Comparison of ENCODE assay signal across 8 mouse cellular contexts in the genomic region with DNA sequence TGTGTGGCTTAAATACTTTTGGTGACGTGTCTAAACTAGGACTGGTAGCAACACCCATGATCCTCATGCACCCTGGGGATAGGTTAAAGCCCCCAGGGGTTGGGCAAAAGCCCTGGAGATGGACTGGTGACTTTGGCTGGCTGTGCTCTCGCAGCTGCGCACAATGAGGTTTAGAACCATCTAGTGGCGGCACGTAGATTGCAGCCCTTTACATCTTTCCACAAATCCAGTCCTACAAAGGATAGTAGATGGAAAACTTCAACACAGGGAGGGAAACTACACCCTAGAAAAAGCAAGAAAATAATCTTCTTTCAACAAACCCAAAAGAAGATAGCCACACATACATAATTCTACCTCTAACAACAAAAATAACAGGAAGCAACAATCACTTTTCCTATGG. TPM values are rescaled to one million over a fixed set of nuclear protein-coding genes. Genes with fewer than 3 reads are reported as not detected.
DNase-seq lines count a peak whose midpoint lies in the region; ATAC-seq and TF ChIP-seq lines count a peak whose summit lies in the region.
"Not testable (repeated sequence)": the region's sequence is repeated elsewhere in the genome, so short reads cannot be mapped to it uniquely, and the experiment has no call there.
"Had no signal": no experiment of that assay in that cellular context is flagged by ENCODE, and none has a peak within 500 bp of the region (broad histone marks: within the 10 kb centered on the region; RNA-seq: fewer than 3 reads in every experiment).

No protein-coding gene starts in this region.

- TF ChIP-seq EP300 in MEL (IDR thresholded peaks at IDR 0.05; ENCODE audit: low read depth in 1 of 2, low read length in 2 of 2); heart, postnatal 0 days (IDR thresholded peaks at IDR 0.05; ENCODE audit: low read depth): not testable (repeated sequence)

- not testable (repeated sequence) for ATAC-seq in heart, postnatal 0 days (ENCODE audit: insufficient read depth, low read depth); kidney, postnatal 0 days (replicated peaks; ENCODE audit: low FRiP score, low read depth); lung, embryonic 14.5 days (ENCODE audit: insufficient read depth)

- H3K4me1 ChIP-seq in MEL (ENCODE audit: control insufficient read depth in 1 of 2, insufficient read depth in 2 of 2, low read length in 2 of 2); embryonic facial prominence, embryonic 10.5 days; heart, postnatal 0 days (ENCODE audit: control insufficient read depth, insufficient read depth); kidney, postnatal 0 days (replicated peaks; ENCODE audit: insufficient read depth, low read length); lung, embryonic 14.5 days (ENCODE audit: insufficient read depth): not testable (repeated sequence)

- H3K4me3 ChIP-seq in MEL (ENCODE audit: control insufficient read depth in 1 of 2, insufficient read depth in 1 of 2, low read depth in 2 of 2, low read length in 2 of 2); embryonic facial prominence, embryonic 10.5 days; heart, postnatal 0 days (ENCODE audit: low read depth, low read length); kidney, postnatal 0 days (replicated peaks; ENCODE audit: low read depth, low read length); lung, embryonic 14.5 days (ENCODE audit: low read depth, low read length): not testable (repeated sequence)

- peak; percentile 8 for DNase-seq in MEL (ENCODE audit: low read depth, low spot score)
- peak; percentile 12 to 18 for DNase-seq in adrenal gland, postnatal 36 days
- DNase-seq in embryonic facial prominence, embryonic 10.5 days (ENCODE audit: low spot score), result peak; percentile 22
- DNase-seq in heart, postnatal 0 days (ENCODE audit: low spot score); kidney, postnatal 0 days (ENCODE audit: low spot score): not testable (repeated sequence)
- peak; percentile 62 for DNase-seq in lung, embryonic 14.5 days
- DNase-seq in retina, embryonic 14.5 days (ENCODE audit: low spot score), result peak; percentile 70

- not testable (repeated sequence) for H3K27me3 ChIP-seq in MEL (ENCODE audit: control insufficient read depth in 1 of 2, insufficient read depth in 2 of 2, low read length in 2 of 2); embryonic facial prominence, embryonic 10.5 days (replicated peaks; ENCODE audit: low read depth, poor library complexity, severe bottlenecking); heart, postnatal 0 days (ENCODE audit: control insufficient read depth, insufficient read depth, low read length); kidney, postnatal 0 days (ENCODE audit: insufficient read depth, low read length); lung, embryonic 14.5 days (ENCODE audit: insufficient read depth, low read length)

- not testable (repeated sequence) for H3K79me2 ChIP-seq in MEL (ENCODE audit: control insufficient read depth, insufficient read depth, low read length, poor library complexity)

- not testable (repeated sequence) for H3K27ac ChIP-seq in MEL (ENCODE audit: control insufficient read depth, low read depth, low read length); embryonic facial prominence, embryonic 10.5 days (replicated peaks); heart, postnatal 0 days (ENCODE audit: low read depth); kidney, postnatal 0 days; lung, embryonic 14.5 days (ENCODE audit: low read depth)

- H3K9me3 ChIP-seq in MEL (replicated peaks; ENCODE audit: insufficient read depth, low read length); embryonic facial prominence, embryonic 10.5 days; heart, postnatal 0 days (replicated peaks; ENCODE audit: control insufficient read depth, low read length); kidney, postnatal 0 days (replicated peaks; ENCODE audit: low read length); lung, embryonic 14.5 days (ENCODE audit: low read depth, low read length): not testable (repeated sequence)

- not testable (repeated sequence) for TF ChIP-seq POLR2A in MEL (IDR thresholded peaks at IDR 0.05; ENCODE audit: control insufficient read depth in 1 of 2, insufficient read depth in 1 of 2, low read depth in 1 of 2, low read length in 2 of 2, poor library complexity in 1 of 2)

- not testable (repeated sequence) for H3K4me2 ChIP-seq in heart, postnatal 0 days (ENCODE audit: low read depth, low read length); kidney, postnatal 0 days (ENCODE audit: low read length); lung, embryonic 14.5 days

- not testable (repeated sequence) for H3K36me3 ChIP-seq in MEL (ENCODE audit: control insufficient read depth in 1 of 2, insufficient read depth in 2 of 2, low read length in 2 of 2); embryonic facial prominence, embryonic 10.5 days (replicated peaks); heart, postnatal 0 days (replicated peaks; ENCODE audit: control insufficient read depth, insufficient read depth, low read length); kidney, postnatal 0 days (ENCODE audit: insufficient read depth, low read length); lung, embryonic 14.5 days (ENCODE audit: insufficient read depth)

- not testable (repeated sequence) for H3K9ac ChIP-seq in MEL (ENCODE audit: control insufficient read depth, low read depth, low read length, poor library complexity, severe bottlenecking); heart, postnatal 0 days (replicated peaks; ENCODE audit: low read depth, low read length); kidney, postnatal 0 days (ENCODE audit: low read depth, low read length); lung, embryonic 14.5 days

- TF ChIP-seq CTCF in MEL (IDR thresholded peaks at IDR 0.05 in 2 of 3, conservative IDR thresholded peaks at IDR 0.05 in 1 of 3; ENCODE audit: control insufficient read depth in 1 of 3, insufficient read depth in 1 of 3, low read depth in 2 of 3, low read length in 3 of 3, poor library complexity in 1 of 3, severe bottlenecking in 1 of 3), result peak in 2 of 3 experiments; percentile 5 to 24; a peak in 2 of 6 replicates
- peak; percentile 50 for TF ChIP-seq CTCF in heart, postnatal 0 days (IDR thresholded peaks at IDR 0.05; ENCODE audit: low read depth)
- TF ChIP-seq CTCF in kidney, postnatal 0 days (IDR thresholded peaks at IDR 0.05; ENCODE audit: low read depth), result peak; percentile 55
- TF ChIP-seq CTCF in lung, embryonic 14.5 days (IDR thresholded peaks at IDR 0.05; ENCODE audit: low read depth), result peak; percentile 58

- 14% methylated on average over 4 of the region's 5 CpGs for WGBS in embryonic facial prominence, embryonic 10.5 days
- WGBS in heart, postnatal 0 days, result 13% methylated on average over 4 of the region's 5 CpGs
- WGBS in kidney, postnatal 0 days, result 16% methylated on average over 4 of the region's 5 CpGs
- WGBS in lung, embryonic 14.5 days, result 13% methylated on average over 4 of the region's 5 CpGs

- TF ChIP-seq RAD21 in MEL (IDR thresholded peaks at IDR 0.05; ENCODE audit: low read depth, low read length), result not testable (repeated sequence)

TF ChIP-seq in MEL, 35 proteins besides CTCF, POLR2A, EP300 and RAD21:
- TF ChIP-seq SMC3 (IDR thresholded peaks at IDR 0.05; ENCODE audit: low read depth, low read length), result peak; percentile 17; the same call in 1 of the 2 replicates
TF ChIP-seq in MEL: peak in this region for 1; not testable (repeated sequence) for 34.

RNA-seq across cellular contexts. Expression of a gene that starts 57.0 kb away (rescaled TPM):
- 41.0 and 51.6 TPM in 2 replicates for total RNA-seq in MEL (2012; rRNA removed)
- polyA plus RNA-seq in MEL (2012; ENCODE audit: insufficient read depth in 1 of 2, insufficient read length in 2 of 2, low read depth in 1 of 2, low replicate concordance in 2 of 2, missing spikeins in 1 of 2), result 10 to 100 TPM in 1 of 2 experiments, not detected in 1; 40.5 TPM
- total RNA-seq in adrenal gland, postnatal 36 days (2021), result 10 to 100 TPM; 21.1 to 42.4 TPM
- 94.9 and 97.4 TPM in 2 replicates for polyA plus RNA-seq in embryonic facial prominence, embryonic 10.5 days (2016; fragmentation: Nextera tagmentation; extraction: Ambion mirVana)
- 20.8 and 46.8 TPM in 2 replicates for total RNA-seq in heart, postnatal 0 days (2014; rRNA removed; ENCODE audit: low replicate concordance)
- 51.8 and 56.9 TPM in 2 replicates for polyA plus RNA-seq in heart, postnatal 0 days (2015; fragmentation: Nextera tagmentation; extraction: Ambion mirVana)
- 87.8 and 96.4 TPM in 2 replicates for polyA plus RNA-seq in kidney, postnatal 0 days (2015; fragmentation: Nextera tagmentation; extraction: Ambion mirVana)
- 69.9 and 71.3 TPM in 2 replicates for polyA plus RNA-seq in lung, embryonic 14.5 days (2014; fragmentation: Nextera tagmentation; extraction: Ambion mirVana)
- polyA plus RNA-seq: erythroblast, embryonic 14.5 days had no signal
